Mouse (Mus musculus): Measurements from ENCODE around the gene Pja2. TPM values are rescaled to one million over a fixed set of nuclear protein-coding genes. Genes with fewer than 3 reads are reported as not detected.

The Pja2 gene
- polyA plus RNA-seq, 1 experiment from 2014 or later: 141 TPM

Small RNA genes lying within 50 kb of the gene (microRNA-seq; reads per million reads assigned to microRNA genes)
- not detected for gene Gm24194

Measured in forebrain, embryonic 15.5 days (tissue).